Mouse (Mus musculus): ENCODE measurements around the gene Kmt2e. TPM values are rescaled to one million over a fixed set of nuclear protein-coding genes. Genes with fewer than 3 reads are reported as not detected.

Gene Kmt2e
- total and polyA plus RNA-seq, 3 experiments, result 16.2 to 75.6 (median 29.3) TPM

GRCm38 (mm10) chr5:23466546-23466945 is 32.3 kb downstream of the Kmt2e start:
- H3K4me1 ChIP-seq (ENCODE audit: control insufficient read depth in 1 of 2, insufficient read depth in 2 of 2, low read length in 2 of 2), result peaks cover 0 to 5% of the 10 kb centered on the region in 2 experiments; a peak in 2 of 4 replicates
- TF ChIP-seq MXI1 (IDR thresholded peaks at IDR 0.05; ENCODE audit: low read depth, low read length) (no peak), MYC (IDR thresholded peaks at IDR 0.05; ENCODE audit: low read depth, low read length) (no peak), ZMIZ1 (IDR thresholded peaks at IDR 0.05; ENCODE audit: low read depth, low read length) (no peak), NRF1 (IDR thresholded peaks at IDR 0.05; ENCODE audit: insufficient read depth, low read depth, low read length, poor library complexity, severe bottlenecking) (no peak), EP300 (IDR thresholded peaks at IDR 0.05; ENCODE audit: low read depth in 1 of 2, low read length in 2 of 2) (no peak), ELF1 (IDR thresholded peaks at IDR 0.05; ENCODE audit: low read depth, low read length) (no peak), GATA1 (IDR thresholded peaks at IDR 0.05; ENCODE audit: low read depth, low read length) (no peak), TAL1 (IDR thresholded peaks at IDR 0.05; ENCODE audit: low read length) (no peak), SMC3 (IDR thresholded peaks at IDR 0.05; ENCODE audit: low read depth, low read length) (no peak), RCOR1 (IDR thresholded peaks at IDR 0.05; ENCODE audit: low read depth, low read length) (no peak), HCFC1 (IDR thresholded peaks at IDR 0.05; ENCODE audit: low read depth, low read length) (no peak)
- no peak overlapping the region for H3K27ac ChIP-seq (ENCODE audit: control insufficient read depth, low read depth, low read length)
- H3K9ac ChIP-seq (ENCODE audit: control insufficient read depth, low read depth, low read length, poor library complexity, severe bottlenecking), result no peak overlapping the region
- no peak for DNase-seq (ENCODE audit: low read depth, low spot score)
- peaks cover 6% of the 10 kb centered on the region; the same call in 1 of the 2 replicates for H3K79me2 ChIP-seq (ENCODE audit: control insufficient read depth, insufficient read depth, low read length, poor library complexity)
- H3K27me3 ChIP-seq (ENCODE audit: control insufficient read depth in 1 of 2, insufficient read depth in 2 of 2, low read length in 2 of 2), result no peaks in the 10 kb centered on the region
- no peak overlapping the region for H3K4me3 ChIP-seq (ENCODE audit: control insufficient read depth in 1 of 2, insufficient read depth in 1 of 2, low read depth in 2 of 2, low read length in 2 of 2)
- no peaks in the 10 kb centered on the region for H3K9me3 ChIP-seq (replicated peaks; ENCODE audit: insufficient read depth, low read length)
- peaks cover 8 to 68% of the 10 kb centered on the region in 2 experiments for H3K36me3 ChIP-seq (ENCODE audit: control insufficient read depth in 1 of 2, insufficient read depth in 2 of 2, low read length in 2 of 2)

GRCm38 (mm10) chr5:23473098-23473873 is 39.0 kb downstream of the Kmt2e start:
- TF ChIP-seq ZMIZ1 (IDR thresholded peaks at IDR 0.05; ENCODE audit: low read depth, low read length) (no peak), CTCF (IDR thresholded peaks at IDR 0.05 in 2 of 3, conservative IDR thresholded peaks at IDR 0.05 in 1 of 3; ENCODE audit: control insufficient read depth in 1 of 3, insufficient read depth in 1 of 3, low read depth in 2 of 3, low read length in 3 of 3, poor library complexity in 1 of 3, severe bottlenecking in 1 of 3) (peak in 2 of 3 experiments; percentile 16 to 44; a peak in 2 of 6 replicates), E2F4 (IDR thresholded peaks at IDR 0.05; ENCODE audit: borderline replicate concordance, low read depth, low read length) (no peak), EP300 (IDR thresholded peaks at IDR 0.05; ENCODE audit: low read depth in 1 of 2, low read length in 2 of 2) (peak; percentile 11 to 79; a peak in 2 of 4 replicates), ZNF384 (IDR thresholded peaks at IDR 0.05; ENCODE audit: low read depth, low read length) (peak; percentile 77), GATA1 (IDR thresholded peaks at IDR 0.05; ENCODE audit: low read depth, low read length) (peak; percentile 88), MXI1 (IDR thresholded peaks at IDR 0.05; ENCODE audit: low read depth, low read length) (peak; percentile 6; the same call in 1 of the 2 replicates), NRF1 (IDR thresholded peaks at IDR 0.05; ENCODE audit: insufficient read depth, low read depth, low read length, poor library complexity, severe bottlenecking) (no peak), MEF2A (IDR thresholded peaks at IDR 0.05; ENCODE audit: extremely low read depth, insufficient replicate concordance, low read depth, low read length, poor library complexity, severe bottlenecking) (no peak), MYB (IDR thresholded peaks at IDR 0.05; ENCODE audit: low read depth, low read length) (no peak), SMC3 (IDR thresholded peaks at IDR 0.05; ENCODE audit: low read depth, low read length) (peak; percentile 47), ETS1 (IDR thresholded peaks at IDR 0.05; ENCODE audit: low read depth, low read length) (0 out of 2 replicates have a peak, but pooled peaks have one; percentile 9), TBP (IDR thresholded peaks at IDR 0.05; ENCODE audit: low read depth, low read length) (peak; percentile 91), ELF1 (IDR thresholded peaks at IDR 0.05; ENCODE audit: low read depth, low read length) (0 out of 2 replicates have a peak, but pooled peaks have one; percentile 11)
- peak; percentile 76 for DNase-seq (ENCODE audit: low read depth, low spot score)
- H3K36me3 ChIP-seq (ENCODE audit: control insufficient read depth in 1 of 2, insufficient read depth in 2 of 2, low read length in 2 of 2), result peaks cover 16 to 69% of the 10 kb centered on the region in 2 experiments

More at GRCm38 (mm10) chr5:23473098-23473873, 39.0 kb downstream of the Kmt2e start:
- Histone ChIP-seq H3K4me3 (ENCODE audit: control insufficient read depth in 1 of 2, insufficient read depth in 1 of 2, low read depth in 2 of 2, low read length in 2 of 2) (no peak overlapping the region), H3K9me3 (replicated peaks; ENCODE audit: insufficient read depth, low read length) (no peaks in the 10 kb centered on the region), H3K9ac (ENCODE audit: control insufficient read depth, low read depth, low read length, poor library complexity, severe bottlenecking) (peak overlapping the region; percentile 26), H3K4me1 (ENCODE audit: control insufficient read depth in 1 of 2, insufficient read depth in 2 of 2, low read length in 2 of 2) (peaks cover 7 to 11% of the 10 kb centered on the region in 2 experiments), H3K27ac (ENCODE audit: control insufficient read depth, low read depth, low read length) (peak overlapping the region; percentile 34; the same call in 1 of the 2 replicates), H3K27me3 (ENCODE audit: control insufficient read depth in 1 of 2, insufficient read depth in 2 of 2, low read length in 2 of 2) (no peaks in the 10 kb centered on the region), H3K79me2 (ENCODE audit: control insufficient read depth, insufficient read depth, low read length, poor library complexity) (0 out of 2 replicates have a peak, but pooled peaks cover 2% of the 10 kb centered on the region)
